Comparison of ENCODE assay signal across 23 mouse cellular contexts in the genomic region with DNA sequence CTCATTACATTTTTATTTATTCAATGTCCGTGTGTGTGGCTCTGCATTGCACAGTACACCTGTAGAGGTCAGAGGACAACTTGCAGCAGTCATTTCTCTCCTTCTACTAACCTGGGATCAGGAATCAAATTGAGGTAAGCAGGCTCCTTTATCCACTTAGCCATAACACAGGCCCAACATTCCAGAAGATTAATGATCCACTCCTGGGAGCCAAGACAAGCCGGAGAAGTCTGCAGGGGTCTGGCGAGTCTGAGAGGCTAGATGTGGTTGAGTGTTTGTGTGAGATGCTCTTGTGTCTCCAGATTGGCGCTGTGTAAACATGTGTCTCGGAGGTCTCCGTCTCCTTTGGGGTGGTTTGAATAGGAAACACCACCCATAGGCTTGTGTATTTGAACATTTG. TPM values are rescaled to one million over a fixed set of nuclear protein-coding genes. Genes with fewer than 3 reads are reported as not detected.
DNase-seq lines count a peak whose midpoint lies in the region; ATAC-seq and TF ChIP-seq lines count a peak whose summit lies in the region.
"Had no signal": no experiment of that assay in that cellular context is flagged by ENCODE, and none has a peak within 500 bp of the region (broad histone marks: within the 10 kb centered on the region; RNA-seq: fewer than 3 reads in every experiment).

No protein-coding gene starts in this region.

- DNase-seq in kidney, adult 2 months = peak; percentile 17
- no peak for DNase-seq in kidney, postnatal 36 days
- no peak for DNase-seq in kidney, adult 11 months
- peak; percentile 61 for DNase-seq in kidney, postnatal 0 days (ENCODE audit: low spot score)
- DNase-seq in kidney, adult 9 months = no peak
- no peak for DNase-seq in hindbrain, embryonic 14.5 days (ENCODE audit: low spot score)
- DNase-seq: adrenal gland, adult 8-10 months; adrenal gland, postnatal 14 days; adrenal gland, postnatal 36 days; cerebellum, adult 11-12 months; cerebellum, adult 2 months; cerebellum, adult 9-10 months; cerebellum, postnatal 10 days; cerebellum, postnatal 25 days had no signal

- TF ChIP-seq POLR2A in kidney, adult 2 months (IDR thresholded peaks at IDR 0.05; ENCODE audit: low read depth, low read length) = no peak

- 0 out of 2 replicates have a peak, but pooled peaks cover 3% of the 10 kb centered on the region for H3K4me1 ChIP-seq in kidney, adult 2 months (ENCODE audit: control insufficient read depth, insufficient read depth, low read length)
- H3K4me1 ChIP-seq in kidney, embryonic 15.5 days = peaks cover 24% of the 10 kb centered on the region
- no peaks in the 10 kb centered on the region for H3K4me1 ChIP-seq in kidney, postnatal 0 days (replicated peaks; ENCODE audit: insufficient read depth, low read length)
- no peaks in the 10 kb centered on the region for H3K4me1 ChIP-seq in hindbrain, embryonic 14.5 days (replicated peaks; ENCODE audit: control insufficient read depth, insufficient read depth, low read length)
- H3K4me1 ChIP-seq: embryonic facial prominence, embryonic 10.5 days; embryonic facial prominence, embryonic 12.5 days; forebrain, embryonic 13.5 days; forebrain, embryonic 15.5 days had no signal

- peak; percentile 66 for ATAC-seq in kidney, embryonic 15.5 days (replicated peaks; ENCODE audit: low FRiP score)
- ATAC-seq in kidney, postnatal 0 days (replicated peaks; ENCODE audit: low FRiP score, low read depth) = 0 out of 2 replicates have a peak, but pooled peaks have one; percentile 29
- no peak for ATAC-seq in hindbrain, embryonic 14.5 days (ENCODE audit: low FRiP score)
- ATAC-seq: activated CD4-positive, CD25-positive, alpha-beta regulatory T cell, adult 4 months; forebrain, embryonic 13.5 days; forebrain, embryonic 15.5 days had no signal

- no peaks in the 10 kb centered on the region for H3K9me3 ChIP-seq in kidney, embryonic 15.5 days (replicated peaks)
- no peaks in the 10 kb centered on the region for H3K9me3 ChIP-seq in kidney, postnatal 0 days (replicated peaks; ENCODE audit: low read length)
- H3K9me3 ChIP-seq in hindbrain, embryonic 14.5 days (ENCODE audit: control insufficient read depth, low read length) = no peaks in the 10 kb centered on the region
- H3K9me3 ChIP-seq: embryonic facial prominence, embryonic 10.5 days; forebrain, embryonic 13.5 days; forebrain, embryonic 15.5 days had no signal

- no peak overlapping the region for H3K27ac ChIP-seq in kidney, adult 2 months (ENCODE audit: insufficient read depth, low read depth, low read length)
- H3K27ac ChIP-seq in kidney, embryonic 15.5 days = 0 out of 2 replicates have a peak overlapping the region, but pooled peaks have one; percentile 13
- no peak overlapping the region for H3K27ac ChIP-seq in kidney, postnatal 0 days
- no peak overlapping the region for H3K27ac ChIP-seq in hindbrain, embryonic 14.5 days
- H3K27ac ChIP-seq: embryonic facial prominence, embryonic 10.5 days; embryonic facial prominence, embryonic 12.5 days; forebrain, embryonic 13.5 days; forebrain, embryonic 15.5 days had no signal

- H3K27me3 ChIP-seq in kidney, adult 2 months (replicated peaks; ENCODE audit: control insufficient read depth, insufficient read depth, low read length) = no peaks in the 10 kb centered on the region
- no peaks in the 10 kb centered on the region for H3K27me3 ChIP-seq in kidney, embryonic 15.5 days
- no peaks in the 10 kb centered on the region for H3K27me3 ChIP-seq in kidney, postnatal 0 days (ENCODE audit: insufficient read depth, low read length)
- no peaks in the 10 kb centered on the region for H3K27me3 ChIP-seq in hindbrain, embryonic 14.5 days (ENCODE audit: control insufficient read depth, insufficient read depth, low read length)
- H3K27me3 ChIP-seq: embryonic facial prominence, embryonic 12.5 days; forebrain, embryonic 13.5 days; forebrain, embryonic 15.5 days had no signal

- no peaks in the 10 kb centered on the region for H3K36me3 ChIP-seq in kidney, adult 2 months (ENCODE audit: control insufficient read depth, insufficient read depth, low read length)
- no peaks in the 10 kb centered on the region for H3K36me3 ChIP-seq in kidney, embryonic 15.5 days
- no peaks in the 10 kb centered on the region for H3K36me3 ChIP-seq in kidney, postnatal 0 days (ENCODE audit: insufficient read depth, low read length)
- H3K36me3 ChIP-seq in hindbrain, embryonic 14.5 days (replicated peaks; ENCODE audit: control insufficient read depth, insufficient read depth) = no peaks in the 10 kb centered on the region
- H3K36me3 ChIP-seq: embryonic facial prominence, embryonic 10.5 days; embryonic facial prominence, embryonic 12.5 days; forebrain, embryonic 15.5 days had no signal

- H3K9ac ChIP-seq in kidney, embryonic 15.5 days = no peak overlapping the region
- no peak overlapping the region for H3K9ac ChIP-seq in kidney, postnatal 0 days (ENCODE audit: low read depth, low read length)
- no peak overlapping the region for H3K9ac ChIP-seq in hindbrain, embryonic 14.5 days
- H3K9ac ChIP-seq: embryonic facial prominence, embryonic 12.5 days; forebrain, embryonic 13.5 days; forebrain, embryonic 15.5 days had no signal

- no peak overlapping the region for H3K4me2 ChIP-seq in kidney, embryonic 15.5 days
- no peak overlapping the region for H3K4me2 ChIP-seq in kidney, postnatal 0 days (ENCODE audit: low read length)
- H3K4me2 ChIP-seq in hindbrain, embryonic 14.5 days (replicated peaks) = no peak overlapping the region
- H3K4me2 ChIP-seq: embryonic facial prominence, embryonic 12.5 days; forebrain, embryonic 13.5 days; forebrain, embryonic 15.5 days had no signal

- TF ChIP-seq CTCF in kidney, adult 2 months (conservative IDR thresholded peaks at IDR 0.05; ENCODE audit: insufficient read depth, insufficient read length, low read depth, low read length) = no peak
- no peak for TF ChIP-seq CTCF in kidney, postnatal 0 days (IDR thresholded peaks at IDR 0.05; ENCODE audit: low read depth)

- no peak overlapping the region for H3K4me3 ChIP-seq in kidney, adult 2 months (ENCODE audit: insufficient read depth, low read depth, low read length)
- no peak overlapping the region for H3K4me3 ChIP-seq in kidney, embryonic 15.5 days (replicated peaks)
- H3K4me3 ChIP-seq in kidney, postnatal 0 days (replicated peaks; ENCODE audit: low read depth, low read length) = no peak overlapping the region
- H3K4me3 ChIP-seq in hindbrain, embryonic 14.5 days (replicated peaks; ENCODE audit: low read length) = no peak overlapping the region
- H3K4me3 ChIP-seq: embryonic facial prominence, embryonic 10.5 days; embryonic facial prominence, embryonic 12.5 days; forebrain, embryonic 13.5 days; forebrain, embryonic 15.5 days had no signal

- 34% methylated on average over 6 of the region's 6 CpGs for WGBS in kidney, adult 2 months
- WGBS in kidney, embryonic 15.5 days = 37% methylated on average over 6 of the region's 6 CpGs
- WGBS in kidney, postnatal 0 days = 29% methylated on average over 6 of the region's 6 CpGs
- 76% methylated on average over 6 of the region's 6 CpGs for WGBS in hindbrain, embryonic 14.5 days

RNA-seq across cellular contexts. Expression of a gene that starts 2.5 kb away (rescaled TPM):
- polyA plus RNA-seq in kidney, adult 2 months (2012; rRNA removed) = 0.12 and 1.1 TPM in 2 replicates
- polyA plus RNA-seq in kidney, embryonic 15.5 days (2015; fragmentation: Nextera tagmentation; extraction: Ambion mirVana) = 0.12 TPM in 1 of 2 replicates, not detected in the other
- polyA plus RNA-seq in kidney, postnatal 0 days (2015; fragmentation: Nextera tagmentation; extraction: Ambion mirVana) = 0.05 and 0.24 TPM in 2 replicates
- not detected in 2 replicates for polyA plus RNA-seq in hindbrain, embryonic 14.5 days (2014; fragmentation: Nextera tagmentation; extraction: Ambion mirVana)
- polyA plus RNA-seq: C2C12; cerebellum, adult 2 months; cortical plate, adult 2 months; embryonic facial prominence, embryonic 12.5 days; forebrain, embryonic 11.5 days had no signal

RNA-seq across cellular contexts. Expression of a gene that starts 42.1 kb away (rescaled TPM):
- 37.9 and 38.9 TPM in 2 replicates for polyA plus RNA-seq in kidney, adult 2 months (2012; rRNA removed)
- polyA plus RNA-seq in kidney, embryonic 15.5 days (2015; fragmentation: Nextera tagmentation; extraction: Ambion mirVana) = 10.9 and 11.2 TPM in 2 replicates
- polyA plus RNA-seq in kidney, postnatal 0 days (2015; fragmentation: Nextera tagmentation; extraction: Ambion mirVana) = 9.6 and 10.6 TPM in 2 replicates
- polyA plus RNA-seq in hindbrain, embryonic 14.5 days (2014; fragmentation: Nextera tagmentation; extraction: Ambion mirVana) = 12.6 TPM in 2 replicates

Comparison
In these comparisons a context has a peak if more than half of its experiments do, and no peak if none do; other contexts are left out.
1. DNase-seq: peak in kidney, adult 2 months (single experiment) and kidney, postnatal 0 days (single experiment); none in kidney, postnatal 36 days (0 of 2), kidney, adult 11 months (single experiment), kidney, adult 9 months (single experiment) and hindbrain, embryonic 14.5 days (single experiment).